17 mouse cellular contexts compared by ENCODE assay signal in genomic region chr1:188125521-188126021, GRCm38 (mm10).
A peak's percentile ranks its signal among the peaks of the same experiment; 100 is the strongest.
DNase-seq lines count a peak whose midpoint lies in the region; ATAC-seq and TF ChIP-seq lines count a peak whose summit lies in the region.
"Had no signal": no experiment of that assay in that cellular context is flagged by ENCODE, and none has a peak within 500 bp of the region (broad histone marks: within the 10 kb centered on the region; RNA-seq: fewer than 3 reads in every experiment).

No protein-coding gene starts in this region.

- peak; percentile 69 for TF ChIP-seq CTCF in intestine, postnatal 0 days (IDR thresholded peaks at IDR 0.05; ENCODE audit: low read depth)
- TF ChIP-seq CTCF in lung, embryonic 14.5 days (IDR thresholded peaks at IDR 0.05; ENCODE audit: low read depth): peak; percentile 56
- peak; percentile 65 for TF ChIP-seq CTCF in stomach, postnatal 0 days (IDR thresholded peaks at IDR 0.05; ENCODE audit: low read depth)

- H3K27me3 ChIP-seq in intestine, postnatal 0 days (replicated peaks; ENCODE audit: control insufficient read depth, insufficient read depth, low read length): no peaks in the 10 kb centered on the region
- H3K27me3 ChIP-seq in intestine, embryonic 16.5 days (replicated peaks; ENCODE audit: control insufficient read depth, insufficient read depth, low read length): no peaks in the 10 kb centered on the region
- no peaks in the 10 kb centered on the region for H3K27me3 ChIP-seq in lung, embryonic 14.5 days (ENCODE audit: insufficient read depth, low read length)
- no peaks in the 10 kb centered on the region for H3K27me3 ChIP-seq in stomach, postnatal 0 days (ENCODE audit: control insufficient read depth, insufficient read depth, low read length)
- H3K27me3 ChIP-seq: embryonic facial prominence, embryonic 13.5 days; heart, embryonic 13.5 days; limb, embryonic 12.5 days had no signal

- no peaks in the 10 kb centered on the region for H3K4me1 ChIP-seq in intestine, postnatal 0 days (replicated peaks; ENCODE audit: control insufficient read depth, insufficient read depth, low read length)
- H3K4me1 ChIP-seq in intestine, embryonic 16.5 days (ENCODE audit: control insufficient read depth, insufficient read depth, low read length): no peaks in the 10 kb centered on the region
- H3K4me1 ChIP-seq in lung, embryonic 14.5 days (ENCODE audit: insufficient read depth): no peaks in the 10 kb centered on the region
- no peaks in the 10 kb centered on the region for H3K4me1 ChIP-seq in stomach, postnatal 0 days (replicated peaks; ENCODE audit: control insufficient read depth, insufficient read depth)
- H3K4me1 ChIP-seq: embryonic facial prominence, embryonic 13.5 days; hindbrain, embryonic 10.5 days; limb, embryonic 12.5 days had no signal

- no peak overlapping the region for H3K9ac ChIP-seq in intestine, postnatal 0 days (ENCODE audit: low read depth, low read length)
- H3K9ac ChIP-seq in intestine, embryonic 16.5 days (ENCODE audit: low read depth, low read length): no peak overlapping the region
- no peak overlapping the region for H3K9ac ChIP-seq in lung, embryonic 14.5 days
- no peak overlapping the region for H3K9ac ChIP-seq in stomach, postnatal 0 days (ENCODE audit: low read length)
- H3K9ac ChIP-seq: embryonic facial prominence, embryonic 13.5 days; heart, embryonic 13.5 days; limb, embryonic 12.5 days had no signal

- H3K4me3 ChIP-seq in intestine, postnatal 0 days (ENCODE audit: low read depth, low read length): no peak overlapping the region
- no peak overlapping the region for H3K4me3 ChIP-seq in intestine, embryonic 16.5 days (ENCODE audit: low read length)
- no peak overlapping the region for H3K4me3 ChIP-seq in lung, embryonic 14.5 days (ENCODE audit: low read depth, low read length)
- H3K4me3 ChIP-seq in stomach, postnatal 0 days (ENCODE audit: low read depth, low read length): no peak overlapping the region
- H3K4me3 ChIP-seq: embryonic facial prominence, embryonic 13.5 days; heart, embryonic 13.5 days; hindbrain, embryonic 10.5 days; limb, embryonic 12.5 days had no signal

- TF ChIP-seq EP300 in stomach, postnatal 0 days (optimal IDR thresholded peaks at IDR 0.05): no peak

- H3K4me2 ChIP-seq in intestine, postnatal 0 days (replicated peaks; ENCODE audit: low read depth): no peak overlapping the region
- no peak overlapping the region for H3K4me2 ChIP-seq in intestine, embryonic 16.5 days (ENCODE audit: low read depth, low read length)
- no peak overlapping the region for H3K4me2 ChIP-seq in lung, embryonic 14.5 days
- no peak overlapping the region for H3K4me2 ChIP-seq in stomach, postnatal 0 days (replicated peaks; ENCODE audit: low read depth)
- H3K4me2 ChIP-seq: embryonic facial prominence, embryonic 13.5 days; heart, embryonic 13.5 days; limb, embryonic 12.5 days had no signal

- no peak overlapping the region for H3K27ac ChIP-seq in intestine, postnatal 0 days (ENCODE audit: low read depth, low read length)
- no peak overlapping the region for H3K27ac ChIP-seq in intestine, embryonic 16.5 days (ENCODE audit: low read length)
- no peak overlapping the region for H3K27ac ChIP-seq in lung, embryonic 14.5 days (ENCODE audit: low read depth)
- H3K27ac ChIP-seq in stomach, postnatal 0 days (replicated peaks): no peak overlapping the region
- H3K27ac ChIP-seq: embryonic facial prominence, embryonic 13.5 days; heart, embryonic 13.5 days; hindbrain, embryonic 10.5 days; limb, embryonic 12.5 days had no signal

- WGBS in intestine, postnatal 0 days: 91% methylated on average over 6 of the region's 6 CpGs
- 92% methylated on average over 6 of the region's 6 CpGs for whole genome bisulfite sequencing in intestine, embryonic 16.5 days
- 90% methylated on average over 6 of the region's 6 CpGs for WGBS in lung, embryonic 14.5 days
- 86% methylated on average over 6 of the region's 6 CpGs for WGBS in stomach, postnatal 0 days

- DNase-seq in embryo, embryonic 10 days (ENCODE audit: low spot score): peak; percentile 24
- DNase-seq in embryo, embryonic 9.5 days (ENCODE audit: extremely low spot score): no peak
- no peak for DNase-seq in lung, embryonic 14.5 days
- DNase-seq in lung, postnatal 10 days: no peak
- DNase-seq in stomach, postnatal 0 days (ENCODE audit: low spot score): no peak
- DNase-seq: adrenal gland, adult 8-10 months; cerebellum, adult 11-12 months; gastrocnemius, postnatal 14 days; thymus, postnatal 14 days had no signal

- H3K9me3 ChIP-seq in intestine, postnatal 0 days (ENCODE audit: control insufficient read depth): no peaks in the 10 kb centered on the region
- no peaks in the 10 kb centered on the region for H3K9me3 ChIP-seq in intestine, embryonic 16.5 days (ENCODE audit: control insufficient read depth, low read length)
- no peaks in the 10 kb centered on the region for H3K9me3 ChIP-seq in lung, embryonic 14.5 days (ENCODE audit: low read depth, low read length)
- no peaks in the 10 kb centered on the region for H3K9me3 ChIP-seq in stomach, postnatal 0 days (ENCODE audit: control insufficient read depth, low read length)
- H3K9me3 ChIP-seq: embryonic facial prominence, embryonic 13.5 days; heart, embryonic 13.5 days; hindbrain, embryonic 10.5 days; limb, embryonic 12.5 days had no signal

- no peak for ATAC-seq in intestine, postnatal 0 days
- ATAC-seq in intestine, embryonic 16.5 days: no peak
- no peak for ATAC-seq in lung, embryonic 14.5 days (ENCODE audit: insufficient read depth)
- no peak for ATAC-seq in stomach, postnatal 0 days (ENCODE audit: low FRiP score, low TSS enrichment)
- ATAC-seq in granulocyte monocyte progenitor cell, adult 5-6 weeks (replicated peaks; ENCODE audit: poor library complexity, severe bottlenecking): no peak
- ATAC-seq: inflammation-experienced regulatory T-cells, adult 6 months had no signal

- no peaks in the 10 kb centered on the region for H3K36me3 ChIP-seq in intestine, postnatal 0 days (ENCODE audit: control insufficient read depth, insufficient read depth)
- no peaks in the 10 kb centered on the region for H3K36me3 ChIP-seq in intestine, embryonic 16.5 days (ENCODE audit: control insufficient read depth, insufficient read depth, low read length)
- H3K36me3 ChIP-seq in lung, embryonic 14.5 days (ENCODE audit: insufficient read depth): no peaks in the 10 kb centered on the region
- no peaks in the 10 kb centered on the region for H3K36me3 ChIP-seq in stomach, postnatal 0 days (ENCODE audit: control insufficient read depth, insufficient read depth, low read length)
- H3K36me3 ChIP-seq: embryonic facial prominence, embryonic 13.5 days; heart, embryonic 13.5 days; hindbrain, embryonic 10.5 days; limb, embryonic 12.5 days had no signal
